Mouse (Mus musculus) mouse embryonic stem cell (cell line): ENCODE measurements around the gene Snapc3.

Source experiments
- in situ Hi-C, 2 experiments: fragments of 300-500 bp; cut with MboI; formaldehyde crosslinking; loops; 1 replicate in 1 of 2; 3 replicates in 1 of 2; pipeline ENCODE4 v1.14.3; 2019 to 2020; ENCODE audit warnings: low sequenced_read_pairs in 2 of 2, low pct_unique_long_range_greater_than_20kb in 1 of 2, mixed read lengths in 1 of 2; ENCODE audit not compliant: unreplicated experiment in 1 of 2

Snapc3 gene

GRCm38 (mm10) chr4:83409867-83410505 lies 7.5 kb upstream of the Snapc3 start:
- in situ Hi-C loops, result no loop called here

GRCm38 (mm10) chr4:83412060-83412459 lies 5.5 kb upstream of the Snapc3 start:
- in situ Hi-C loops, result no loop called here

DNA sequence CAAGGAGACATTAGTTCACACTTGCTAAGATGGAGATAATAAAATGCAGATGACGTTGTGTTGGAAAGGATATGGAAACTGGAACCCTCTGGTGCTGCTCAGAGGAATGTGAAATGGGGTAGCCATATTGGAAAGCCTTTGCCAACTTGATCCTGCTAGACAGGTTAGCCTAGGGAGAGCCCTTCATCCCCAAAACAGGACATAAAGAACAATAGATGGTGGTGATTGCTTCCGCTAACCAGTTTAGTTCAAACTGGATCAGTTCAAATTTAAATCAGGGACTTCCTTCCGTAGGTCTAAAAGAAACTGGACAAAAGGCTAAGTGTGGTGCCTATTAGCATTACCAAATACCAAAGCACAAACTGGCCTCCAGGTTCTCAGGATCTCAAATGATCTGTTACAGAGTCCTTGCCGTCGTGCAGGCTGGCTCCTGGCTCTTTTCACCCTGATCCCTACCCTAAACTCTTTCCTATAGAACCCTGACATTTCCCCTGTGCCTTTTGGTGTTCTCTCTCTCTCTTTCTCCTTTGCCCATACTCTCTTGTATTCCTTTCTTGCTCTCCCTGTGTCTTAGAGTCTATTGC lies 3.2 kb upstream of the Snapc3 start:
- in situ Hi-C loops, result no loop called here

GRCm38 (mm10) chr4:83417820-83418186 lies 279 bp downstream of the Snapc3 start:
- in situ Hi-C loops, result no loop called here

GRCm38 (mm10) chr4:83418781-83419180 lies 1.3 kb downstream of the Snapc3 start:
- in situ Hi-C loops, result no loop called here

- in situ Hi-C loops, result no loop called here
These were observed 6.1 kb downstream of the Snapc3 start for GRCm38 (mm10) chr4:83423641-83424040.

- in situ Hi-C loops, result no loop called here
These were observed 7.6 kb downstream of the Snapc3 start for GRCm38 (mm10) chr4:83425119-83425518.

DNA sequence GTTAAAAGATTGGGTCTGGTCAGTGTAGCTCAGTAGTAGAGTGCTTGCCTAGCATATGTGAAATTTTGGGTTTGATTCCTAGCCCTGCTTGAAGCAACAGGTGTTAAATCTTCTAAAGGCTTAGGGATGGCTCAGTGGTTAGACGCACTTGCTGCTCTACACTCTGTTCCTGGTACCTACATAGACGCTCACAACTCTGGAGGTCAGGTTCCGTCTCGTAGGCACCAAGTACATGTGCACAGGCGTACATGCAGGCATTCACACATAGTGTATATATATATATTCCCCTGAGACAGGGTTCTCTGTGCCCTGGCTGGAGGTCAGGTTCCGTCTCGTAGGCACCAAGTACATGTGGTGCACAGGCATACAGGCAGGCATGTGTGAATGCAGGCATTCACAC lies 9.6 kb downstream of the Snapc3 start:
- in situ Hi-C loops, result no loop called here

DNA sequence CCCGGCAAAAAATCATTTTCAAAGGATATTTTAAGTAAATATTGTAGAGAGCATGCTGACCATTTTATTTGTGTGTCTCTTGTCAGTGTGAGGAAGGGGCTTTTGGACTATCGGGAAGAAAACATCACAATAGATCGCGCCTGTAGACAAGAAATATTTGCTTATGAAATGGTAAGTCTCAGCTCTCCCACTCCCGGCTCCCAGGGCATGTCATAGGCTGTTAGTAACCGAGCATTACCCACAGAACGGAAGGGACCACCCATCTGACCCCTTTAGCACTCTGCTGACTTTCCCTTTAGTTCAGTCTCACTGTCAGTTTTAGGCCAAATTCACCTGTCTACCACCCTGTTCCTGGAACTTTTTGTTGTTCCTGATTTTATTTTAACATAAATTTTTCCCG lies 10.2 kb downstream of the Snapc3 start:
- in situ Hi-C loops, result no loop called here

GRCm38 (mm10) chr4:83428845-83429244 lies 11.3 kb downstream of the Snapc3 start:
- in situ Hi-C loops, result no loop called here

DNA sequence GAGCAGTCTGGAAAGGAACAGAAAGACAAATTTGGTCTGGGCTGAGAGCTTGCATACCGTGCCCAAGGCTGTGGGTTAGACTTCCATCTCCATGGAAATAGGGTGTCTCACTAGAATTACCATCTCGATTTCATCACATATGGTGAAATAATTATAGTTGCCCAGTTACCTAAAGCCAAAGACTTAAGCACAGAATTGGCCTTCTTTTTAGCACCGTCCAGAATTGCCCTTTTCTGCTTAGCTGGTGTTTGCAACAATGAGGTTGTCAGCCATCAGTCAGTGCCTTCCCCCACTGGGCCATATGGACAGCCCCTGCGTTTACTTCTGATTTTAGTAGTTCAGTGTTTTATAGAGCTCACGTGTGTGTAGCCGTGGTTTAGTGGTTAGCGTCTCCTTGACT lies 14.4 kb downstream of the Snapc3 start:
- in situ Hi-C loops, result no loop called here

GRCm38 (mm10) chr4:83432901-83433300 lies 15.4 kb downstream of the Snapc3 start:
- in situ Hi-C loops, result no loop called here

- in situ Hi-C loops, result no loop called here
These were observed 18.9 kb downstream of the Snapc3 start for GRCm38 (mm10) chr4:83436375-83436774.

DNA sequence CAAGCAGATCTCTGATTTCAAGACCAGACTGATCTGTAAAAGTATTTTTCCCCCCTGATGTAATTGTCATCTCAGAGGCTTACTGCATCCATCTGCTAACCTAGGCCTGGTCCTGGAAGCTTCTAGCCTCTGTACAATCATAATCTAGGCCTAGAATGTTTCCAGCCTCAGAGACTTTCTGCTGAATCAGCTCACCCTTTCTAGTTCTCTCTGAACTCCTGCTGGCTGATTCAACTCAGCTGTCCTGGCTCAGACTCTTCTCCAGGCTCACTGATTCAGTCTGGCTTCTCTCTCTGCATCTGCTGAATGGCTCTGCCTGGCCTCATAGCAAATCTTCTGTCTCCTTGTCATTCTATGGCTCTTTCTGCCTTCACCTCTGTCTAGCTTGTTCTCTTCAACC lies 20.6 kb downstream of the Snapc3 start:
- in situ Hi-C loops, result no loop called here

DNA sequence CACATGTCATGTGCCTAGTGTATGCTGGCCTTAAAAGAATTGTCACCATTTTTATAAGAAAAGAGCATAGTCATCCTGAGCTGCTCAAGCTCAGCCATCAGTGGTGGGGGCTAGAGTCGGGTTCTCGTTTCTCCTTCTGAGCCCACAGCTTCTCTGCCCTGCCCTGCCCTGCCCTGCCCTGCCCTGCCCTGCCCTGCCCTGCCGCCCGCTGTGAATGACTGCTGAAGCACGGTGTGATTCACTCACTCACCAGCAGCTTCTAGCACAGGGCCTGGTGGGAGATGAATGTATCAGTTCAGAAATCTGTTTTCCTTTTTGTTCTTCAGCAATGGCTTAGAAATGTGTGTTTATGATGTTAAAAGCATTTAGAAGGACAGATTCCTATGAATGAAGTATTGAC lies 21.5 kb downstream of the Snapc3 start:
- in situ Hi-C loops, result no loop called here

GRCm38 (mm10) chr4:83441050-83441449 lies 23.5 kb downstream of the Snapc3 start:
- in situ Hi-C loops, result no loop called here

DNA sequence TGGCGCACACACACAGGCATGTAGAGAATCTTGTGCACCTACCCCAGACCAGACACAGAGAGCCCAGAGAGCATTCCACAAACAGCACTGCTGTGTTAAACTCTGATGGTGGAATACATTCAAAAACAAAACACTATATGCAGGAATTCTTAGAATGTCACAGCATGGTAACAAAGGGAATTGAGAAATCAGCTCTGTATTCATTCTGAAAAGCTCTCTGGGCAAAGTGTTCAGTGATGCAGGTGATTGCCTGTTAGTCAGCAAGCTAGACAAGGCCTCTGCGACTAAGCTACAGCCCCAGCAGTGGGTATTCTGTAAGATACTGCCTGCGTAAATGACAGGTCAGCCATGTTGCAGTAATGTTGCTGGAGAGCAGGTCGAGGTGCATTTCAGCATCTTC lies 33.3 kb downstream of the Snapc3 start:
- in situ Hi-C loops, result no loop called here

GRCm38 (mm10) chr4:83460106-83460505 lies 42.6 kb downstream of the Snapc3 start:
- in situ Hi-C loops, result no loop called here

DNA sequence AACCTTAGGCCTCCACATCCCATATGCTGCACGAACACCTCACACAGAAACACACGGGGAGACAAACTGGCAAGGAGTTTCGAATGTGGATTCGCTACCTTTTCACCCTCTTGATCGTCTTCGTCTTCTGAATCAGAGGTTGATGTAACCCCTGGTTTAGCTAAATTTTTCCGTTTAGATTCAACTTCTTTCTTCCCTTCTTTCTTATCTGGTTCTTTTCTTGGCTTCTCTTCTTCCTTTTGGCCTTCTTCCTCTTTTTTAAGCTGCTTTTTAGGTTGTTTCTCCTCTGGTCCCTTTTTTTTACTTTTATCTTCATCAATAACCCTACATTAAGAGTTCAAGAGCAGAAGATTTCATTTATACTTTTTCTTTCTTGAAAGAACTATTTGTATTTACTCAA lies 47.3 kb downstream of the Snapc3 start:
- in situ Hi-C loops, result no loop called here

DNA sequence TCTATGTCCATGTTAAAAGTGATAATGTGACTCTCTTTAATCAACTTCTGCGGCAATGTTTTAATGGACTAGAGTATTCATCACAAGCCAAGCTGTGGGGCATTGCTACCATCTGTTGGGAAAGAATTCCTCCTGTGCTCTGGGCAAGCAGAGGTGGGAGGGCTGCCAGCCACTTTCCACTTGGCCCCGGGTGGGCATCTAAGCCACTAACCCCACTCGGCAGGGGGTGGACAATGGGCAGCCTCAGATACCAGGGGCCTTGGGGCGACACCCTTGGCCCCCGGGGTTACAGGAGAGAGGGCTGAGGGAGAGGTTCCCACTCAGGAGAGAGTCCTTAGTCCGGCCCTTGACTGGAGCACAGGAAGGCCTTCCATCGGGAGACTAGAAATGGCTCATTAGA lies 50.1 kb downstream of the Snapc3 start:
- in situ Hi-C loops, result no loop called here

DNA sequence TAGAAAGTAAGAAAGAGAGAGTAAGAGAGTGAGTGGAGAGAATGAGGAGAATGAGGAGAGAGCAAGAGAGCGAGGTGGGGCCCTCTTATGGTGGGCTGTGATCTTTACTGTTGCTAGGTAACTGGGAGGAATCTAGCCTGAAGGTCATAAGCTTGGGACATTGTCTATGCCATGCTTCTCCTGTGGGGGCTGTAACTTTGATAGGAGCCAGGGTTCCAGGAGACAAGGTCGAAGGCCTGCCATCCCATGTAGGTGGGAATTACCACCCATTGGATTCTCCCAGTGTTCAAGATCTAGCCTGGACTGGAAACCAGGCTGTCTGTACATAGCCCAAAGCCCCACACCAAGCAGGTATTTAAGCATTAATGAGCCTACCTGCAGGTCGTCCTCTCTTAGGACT lies 50.7 kb downstream of the Snapc3 start:
- in situ Hi-C loops, result no loop called here
